Mouse (Mus musculus): Measurements from ENCODE around the gene Prkce.
A peak's percentile ranks its signal among the peaks of the same experiment; 100 is the strongest.

The Prkce gene

GRCm38 (mm10) chr17:86509871-86510270 lies 342.3 kb downstream of the Prkce start:
- DNase-seq (ENCODE audit: low read depth, low spot score): no peak

- DNase-seq (ENCODE audit: low read depth, low spot score): no peak
Observed at GRCm38 (mm10) chr17:86514974-86515620, 347.5 kb downstream of the Prkce start.

GRCm38 (mm10) chr17:86516630-86517029 lies 349.0 kb downstream of the Prkce start:
- no peak for DNase-seq (ENCODE audit: low read depth, low spot score)

DNA sequence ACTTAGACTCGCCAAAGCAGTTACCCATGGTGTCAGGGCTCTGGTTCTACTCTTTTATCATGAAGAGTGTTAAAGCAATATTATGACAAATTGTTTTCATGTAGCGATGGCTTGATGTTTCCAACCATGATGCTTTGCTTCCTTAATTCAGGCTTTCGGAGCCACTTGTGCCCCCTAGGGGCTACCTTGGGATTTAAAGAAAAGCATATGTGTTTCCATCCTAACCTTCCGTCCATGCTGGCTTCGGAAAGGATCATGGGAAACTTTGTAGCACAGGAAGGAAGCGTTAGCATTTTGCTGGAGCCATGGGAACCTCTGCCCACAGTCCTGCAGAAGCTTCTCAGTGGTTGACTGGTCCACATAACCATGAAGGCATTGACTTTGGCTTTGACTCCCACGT lies 351.0 kb downstream of the Prkce start:
- DNase-seq (ENCODE audit: low read depth, low spot score): no peak

GRCm38 (mm10) chr17:86521252-86521651 lies 353.7 kb downstream of the Prkce start:
- no peak for DNase-seq (ENCODE audit: low read depth, low spot score)

DNA sequence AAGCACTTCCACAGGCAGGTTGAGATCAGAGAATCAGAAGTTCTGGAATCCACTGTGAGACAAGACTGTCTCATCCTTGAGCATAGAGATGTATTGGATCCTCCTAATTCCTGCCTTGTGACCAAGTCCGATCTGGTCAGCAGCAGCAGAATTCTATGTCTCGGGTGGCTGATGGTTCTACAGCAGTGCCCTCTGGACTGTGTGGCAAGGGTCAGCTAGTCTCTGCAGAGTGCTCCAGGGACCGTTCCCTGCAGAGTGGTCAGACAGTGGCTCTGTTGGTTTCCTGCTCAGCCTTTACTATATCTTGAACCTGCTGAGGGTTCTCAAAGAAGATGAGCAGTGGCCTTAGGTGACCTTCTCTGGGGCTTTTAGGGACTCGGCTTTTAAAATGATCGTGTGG lies 355.1 kb downstream of the Prkce start:
- DNase-seq (ENCODE audit: low read depth, low spot score): no peak

DNA sequence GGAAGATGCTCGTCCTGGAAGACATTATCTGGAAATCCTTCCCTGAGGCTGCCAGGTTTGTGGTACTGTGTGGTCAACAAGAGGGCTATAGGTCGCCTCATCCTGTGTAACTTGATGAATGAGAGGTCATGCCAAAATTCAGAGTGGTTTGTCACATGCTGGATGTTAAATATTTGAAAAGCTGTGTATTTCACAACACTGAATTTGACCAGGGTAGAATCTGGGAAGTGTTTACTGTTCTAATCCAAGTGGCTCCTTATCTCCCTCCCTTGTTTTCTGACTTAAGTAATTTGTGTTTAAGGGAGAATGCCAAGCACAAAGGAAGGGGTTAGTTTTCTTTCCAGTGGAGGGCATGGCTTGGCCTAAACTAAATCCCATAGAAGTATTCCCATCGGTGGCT lies 355.8 kb downstream of the Prkce start:
- no peak for DNase-seq (ENCODE audit: low read depth, low spot score)

GRCm38 (mm10) chr17:86523843-86524242 lies 356.3 kb downstream of the Prkce start:
- DNase-seq (ENCODE audit: low read depth, low spot score): no peak

- DNase-seq (ENCODE audit: low read depth, low spot score): no peak
Observed at GRCm38 (mm10) chr17:86525075-86525474, 357.5 kb downstream of the Prkce start.

DNA sequence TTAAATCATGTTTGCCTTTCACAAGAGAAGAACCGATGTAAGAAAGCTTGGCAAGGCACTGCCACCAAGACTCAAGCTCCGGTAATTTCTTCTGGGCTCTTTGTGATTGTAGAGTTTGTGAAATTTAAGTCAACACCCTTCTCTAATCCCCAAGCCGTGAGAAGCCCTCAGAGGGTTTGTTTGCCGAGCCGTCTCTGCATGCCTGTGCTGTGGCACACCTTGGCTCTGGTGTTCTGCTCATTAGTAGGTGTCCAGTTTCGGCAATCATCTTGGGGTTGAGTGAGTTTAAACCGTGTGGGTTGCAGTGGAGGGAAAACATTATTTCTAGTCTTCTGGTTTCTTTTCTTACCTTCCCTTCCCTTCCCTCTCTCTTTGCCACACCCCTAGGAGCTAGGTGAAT lies 358.4 kb downstream of the Prkce start:
- no peak for DNase-seq (ENCODE audit: low read depth, low spot score)

DNA sequence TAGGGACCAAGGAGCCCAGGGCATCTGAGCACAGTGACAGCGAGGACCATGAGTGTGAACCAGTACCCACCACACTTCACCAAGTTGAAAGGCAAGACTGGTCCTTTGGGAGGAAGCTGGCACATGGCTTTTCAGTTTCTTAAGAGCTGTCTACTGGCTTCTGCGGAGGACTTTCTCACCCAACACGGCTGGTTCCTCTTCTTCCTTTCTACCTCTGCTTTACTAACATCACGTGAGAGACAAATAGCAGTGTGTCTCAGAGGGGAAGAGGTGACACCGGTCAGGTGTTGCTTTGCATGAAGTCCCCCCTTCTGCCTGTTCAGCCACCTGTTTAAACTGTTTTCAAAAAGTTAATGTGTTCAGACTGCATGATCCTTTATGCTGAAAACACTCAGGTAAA lies 359.7 kb downstream of the Prkce start:
- DNase-seq (ENCODE audit: low read depth, low spot score): no peak

GRCm38 (mm10) chr17:86529003-86529402 lies 361.4 kb downstream of the Prkce start:
- DNase-seq (ENCODE audit: low read depth, low spot score): no peak

- no peak for DNase-seq (ENCODE audit: low read depth, low spot score)
Observed at GRCm38 (mm10) chr17:86529411-86529810, 361.8 kb downstream of the Prkce start.

- DNase-seq (ENCODE audit: low read depth, low spot score): no peak
Observed at GRCm38 (mm10) chr17:86531231-86531630, 363.6 kb downstream of the Prkce start.

DNA sequence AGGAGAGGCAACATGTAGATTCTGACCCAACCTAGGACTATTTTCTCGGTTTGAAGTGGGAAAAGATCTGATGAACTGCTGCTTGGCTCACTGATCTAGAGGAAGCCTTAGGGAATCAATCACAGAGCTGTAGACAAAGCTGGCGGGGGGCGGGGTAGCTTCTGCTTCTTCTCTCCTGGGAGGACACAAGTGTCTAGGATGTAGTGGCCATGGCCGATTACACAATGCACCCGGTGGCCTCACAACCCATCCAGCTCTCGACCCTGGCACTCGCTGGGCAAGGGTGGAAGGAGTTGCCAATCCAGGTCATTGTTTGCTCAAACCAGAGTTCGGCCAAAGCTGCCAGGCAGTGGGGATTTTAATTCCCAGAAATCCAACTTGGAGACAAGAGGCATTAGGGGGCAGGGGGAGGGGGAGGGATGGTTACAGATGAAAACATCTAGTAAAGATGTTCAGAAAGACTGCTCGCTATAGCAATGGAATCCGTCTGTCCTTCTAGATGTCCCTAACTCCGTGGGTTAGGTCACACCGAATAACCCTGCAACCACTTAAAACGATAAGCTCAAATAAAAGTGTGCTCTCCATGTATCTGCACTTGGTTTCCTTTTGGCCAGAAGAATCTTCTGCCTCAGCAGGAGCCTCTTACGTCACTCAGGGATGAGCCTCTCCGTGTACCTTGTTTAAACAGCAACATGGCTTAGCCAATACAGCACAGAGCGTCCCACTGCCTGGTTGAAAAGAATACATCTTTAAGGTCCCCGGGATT lies 365.4 kb downstream of the Prkce start:
- DNase-seq (ENCODE audit: low read depth, low spot score): no peak

- no peak for DNase-seq (ENCODE audit: low read depth, low spot score)
Observed at GRCm38 (mm10) chr17:86533549-86533851, 365.9 kb downstream of the Prkce start.

- DNase-seq (ENCODE audit: low read depth, low spot score): no peak
Observed at GRCm38 (mm10) chr17:86535096-86535495, 367.5 kb downstream of the Prkce start.

DNA sequence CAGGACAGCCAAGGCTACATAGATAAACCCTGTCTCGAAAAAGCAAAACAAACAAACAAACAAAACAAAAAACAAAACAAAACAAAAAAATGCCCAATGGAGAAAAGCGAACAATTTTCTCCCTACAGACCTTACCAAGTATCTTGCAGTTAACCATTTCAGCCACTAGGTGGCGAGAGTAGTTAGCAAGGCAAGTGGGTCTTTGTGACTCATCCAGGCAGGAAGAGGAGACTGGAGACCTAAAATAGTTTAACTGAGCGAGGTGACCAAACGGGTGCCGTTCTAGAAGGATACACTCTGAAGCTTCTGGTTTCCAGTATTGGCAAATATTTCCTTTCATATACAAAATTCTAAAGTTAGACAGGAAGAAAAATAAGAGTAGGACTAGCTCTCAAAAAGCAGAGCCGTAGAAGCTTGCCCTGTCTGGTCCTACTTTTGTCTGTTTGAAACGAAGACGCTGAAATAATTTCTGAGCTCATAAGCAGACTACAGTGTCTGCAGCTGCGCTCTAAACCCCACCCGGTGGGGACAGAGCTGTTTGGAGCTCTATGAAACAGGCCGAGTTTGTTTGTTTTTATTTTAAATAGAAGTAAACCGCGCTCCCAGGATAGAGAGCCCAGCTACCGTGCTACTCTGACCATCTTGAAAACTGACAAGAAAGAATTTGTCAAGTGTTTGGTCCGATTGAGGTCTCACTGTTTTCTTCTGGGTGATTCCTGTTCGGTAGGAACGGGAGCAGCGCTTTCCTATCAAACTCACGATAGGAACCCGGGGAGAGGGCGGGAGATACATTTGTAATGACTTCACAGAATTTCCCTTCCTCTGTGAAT lies 368.5 kb downstream of the Prkce start:
- peak; percentile 82 for DNase-seq (ENCODE audit: low read depth, low spot score)

DNA sequence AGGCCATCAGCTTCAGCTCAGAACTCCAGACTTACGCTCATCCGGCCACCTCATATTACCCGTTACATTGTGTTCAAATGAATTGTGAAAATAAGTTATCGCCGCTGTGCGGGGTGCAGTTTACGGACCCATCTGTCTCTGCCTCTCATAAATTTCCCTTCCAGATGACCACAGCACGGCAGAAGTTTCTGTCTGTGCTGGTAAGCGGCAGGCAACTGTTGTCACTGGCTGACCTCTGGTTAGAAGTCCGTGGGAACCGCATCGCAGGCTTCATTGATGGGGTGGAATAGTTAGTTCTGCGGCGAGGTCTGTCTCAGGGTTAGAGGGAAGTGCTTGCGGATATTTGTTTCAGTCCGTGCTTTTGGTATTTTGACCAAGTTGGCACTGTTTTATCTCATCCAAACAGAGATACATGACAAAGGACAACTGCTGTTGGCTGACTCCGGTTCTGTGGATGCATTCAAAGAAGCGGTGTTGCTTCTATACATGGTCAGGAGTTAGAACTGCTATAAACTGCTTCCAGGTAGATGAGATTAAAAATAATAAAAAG lies 372.4 kb downstream of the Prkce start:
- DNase-seq (ENCODE audit: low read depth, low spot score): no peak

DNA sequence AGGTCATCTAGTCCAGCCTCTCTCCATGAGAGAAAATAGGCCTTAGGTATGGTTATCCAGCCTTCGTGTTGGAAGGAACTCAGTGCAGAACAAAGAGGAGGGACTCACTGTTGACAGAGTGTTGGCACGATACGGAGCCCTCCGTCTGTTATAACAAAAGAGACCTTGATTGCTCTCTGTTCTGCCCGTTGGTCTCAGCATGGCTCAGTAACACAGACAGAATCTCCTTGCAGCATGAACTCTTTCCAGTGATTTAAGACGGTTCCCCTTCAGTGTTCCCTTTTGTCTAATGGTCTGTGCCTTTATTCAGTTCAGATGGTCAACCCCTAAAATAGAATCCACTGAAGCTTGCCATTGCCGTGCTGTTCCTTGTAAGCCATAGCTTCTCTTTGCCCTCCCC lies 378.9 kb downstream of the Prkce start:
- no peak for DNase-seq (ENCODE audit: low read depth, low spot score)

GRCm38 (mm10) chr17:86549128-86549527 lies 381.5 kb downstream of the Prkce start:
- DNase-seq (ENCODE audit: low read depth, low spot score): no peak

DNA sequence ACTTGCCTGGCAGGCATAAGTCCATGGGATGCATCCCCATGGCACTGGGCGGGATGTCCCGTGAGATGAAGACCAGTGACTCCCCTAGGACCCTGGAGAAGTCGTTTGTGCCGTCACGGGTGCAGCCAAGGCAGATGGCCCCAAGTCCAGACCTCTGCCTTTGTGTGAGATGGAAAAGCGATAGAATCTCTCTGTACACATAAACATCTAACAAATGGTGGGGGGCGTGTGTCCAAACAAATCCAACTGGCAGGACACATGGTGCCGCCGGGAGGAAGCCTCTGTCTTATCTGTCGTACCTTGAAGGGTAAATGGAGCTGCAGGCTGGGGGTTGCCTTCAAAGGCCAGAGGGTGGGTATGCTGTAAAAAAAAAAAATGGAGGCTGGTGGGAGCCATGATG lies 384.0 kb downstream of the Prkce start:
- DNase-seq (ENCODE audit: low read depth, low spot score): no peak

Data from retina, postnatal 7 days (tissue).